Mouse (Mus musculus): ENCODE data around the gene Lrpap1. TPM values are rescaled to one million over a fixed set of nuclear protein-coding genes. Genes with fewer than 3 reads are reported as not detected.

The Lrpap1 gene
- total RNA-seq, 2 experiments from 2014 or later = 128 to 143 TPM

DNA sequence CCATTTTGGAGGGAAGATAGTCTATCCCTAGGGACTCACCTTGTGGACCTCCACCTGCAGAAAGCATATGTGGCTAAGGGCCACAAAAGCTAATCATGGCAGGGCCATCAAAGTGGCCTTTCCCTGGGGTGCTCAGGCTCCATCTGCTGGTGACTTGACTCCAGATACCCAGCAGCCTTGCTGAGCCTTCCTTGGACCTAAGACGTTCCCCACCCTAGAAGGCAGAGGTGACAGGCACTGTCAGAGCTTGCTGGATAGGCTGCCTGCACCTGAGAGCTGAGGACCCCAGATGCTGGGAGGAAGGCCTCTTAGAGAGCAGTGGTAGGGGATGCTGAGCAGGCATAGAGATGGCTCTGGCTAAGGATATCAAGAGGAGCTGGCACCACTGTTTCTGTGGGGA, 25.7 kb upstream of the Lrpap1 start:
- intact Hi-C loops (cut with DNase I) = loop anchor here (5.0 kb wide), 2 partner anchors 74 to 216 kb away; partner anchors contain the start of gene Dok7
- DNase-seq (ENCODE audit: low spot score in 2 of 2) = no peak

DNA sequence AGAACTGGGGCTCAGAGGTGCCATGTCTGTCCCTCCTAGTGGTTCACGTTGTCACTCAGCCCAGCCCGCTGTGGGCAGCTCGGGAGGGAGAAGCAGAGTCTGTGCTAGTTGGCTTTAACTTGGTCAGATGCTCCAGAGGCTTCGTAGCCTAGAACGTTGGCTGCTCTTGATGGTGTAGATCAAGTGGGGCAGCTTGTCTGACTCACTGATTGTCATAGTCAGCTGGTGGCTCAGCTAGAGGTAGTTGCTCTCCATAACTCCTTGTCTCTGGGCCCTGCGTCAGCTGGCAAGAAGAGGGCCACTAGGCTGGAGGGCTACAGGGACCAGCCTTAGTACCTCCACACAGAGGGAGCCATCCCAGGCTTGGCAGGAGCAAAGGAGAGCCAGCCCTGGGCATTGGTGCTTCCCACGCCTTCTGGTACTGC, 24.2 kb upstream of the Lrpap1 start:
- intact Hi-C loops (cut with DNase I) = loop anchor here (1.0 to 5.0 kb wide), 3 partner anchors 8 to 218 kb away; partner anchors contain the start of gene Dok7
- peak in 1 of 2 experiments; percentile 71 for DNase-seq (ENCODE audit: low spot score in 2 of 2)

DNA sequence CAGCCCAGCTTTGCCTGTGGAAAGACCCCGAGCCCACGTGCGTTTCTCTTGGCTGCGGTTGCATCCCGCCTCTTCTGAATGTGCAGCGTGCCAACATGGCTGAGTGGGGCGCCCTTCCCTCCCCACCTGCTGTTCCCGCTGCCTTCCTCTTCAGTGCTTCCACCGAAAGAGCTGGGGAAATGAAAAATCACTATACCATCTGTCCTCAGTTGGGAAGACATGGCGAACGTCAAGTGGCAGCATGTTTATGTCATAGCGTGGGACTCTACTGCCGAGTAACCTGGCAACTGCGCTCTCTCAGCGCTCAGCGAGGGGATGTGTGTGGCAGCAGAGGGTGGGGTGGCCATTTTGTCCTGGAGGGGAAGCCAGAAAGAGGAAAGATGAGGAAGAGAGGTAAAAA, 23.6 kb upstream of the Lrpap1 start:
- intact Hi-C loops (cut with DNase I) = loop anchor here (1.0 kb wide), 1 partner anchor 8 kb away; no protein-coding TSS in a partner anchor
- DNase-seq (ENCODE audit: low spot score in 2 of 2) = peak; percentile 64 to 94

DNA sequence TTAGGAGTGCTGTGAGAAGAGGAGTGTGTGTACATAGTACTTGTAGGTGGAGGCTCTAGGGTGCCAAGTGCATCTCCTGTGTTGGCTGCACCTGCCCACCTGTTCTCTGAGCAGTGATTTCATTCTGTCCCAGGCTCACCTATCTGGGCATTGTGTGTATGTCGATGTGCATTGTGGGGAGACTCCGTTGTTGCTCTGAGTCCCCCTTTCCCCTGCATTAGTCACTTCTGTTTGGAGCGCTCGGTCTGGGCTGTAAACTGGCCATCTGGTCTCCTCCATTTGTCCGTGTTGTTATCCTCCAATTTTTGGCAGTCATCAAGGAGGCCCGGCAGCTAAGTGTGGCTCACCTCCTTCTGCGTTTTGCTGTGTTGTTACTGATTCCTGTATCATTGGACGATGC, 14.5 kb upstream of the Lrpap1 start:
- DNase-seq (ENCODE audit: low spot score in 2 of 2) = peak in 1 of 2 experiments; percentile 42
- intact Hi-C loops (cut with DNase I) = no loop called here

DNA sequence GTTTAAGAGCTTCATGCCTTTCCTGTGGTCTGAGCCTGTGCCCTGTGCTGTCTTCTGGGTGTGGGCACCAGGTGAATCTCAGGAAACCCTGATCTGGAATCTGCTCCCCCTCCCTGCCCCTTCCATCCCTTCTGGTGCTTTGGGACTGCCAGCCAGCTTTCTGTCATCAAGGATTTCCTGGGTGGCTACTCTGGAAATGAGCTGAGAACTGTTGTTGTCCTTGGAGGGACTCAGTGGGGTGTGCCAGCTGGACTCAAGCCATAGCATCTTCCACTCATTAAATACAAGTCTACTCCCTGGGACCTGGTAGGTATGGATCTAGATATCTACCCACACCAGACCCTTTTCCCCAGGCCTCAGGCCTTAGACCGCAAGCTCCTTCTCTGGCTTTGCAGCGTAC, 12.9 kb upstream of the Lrpap1 start:
- no peak for DNase-seq (ENCODE audit: low spot score in 2 of 2)
- intact Hi-C loops (cut with DNase I) = no loop called here

DNA sequence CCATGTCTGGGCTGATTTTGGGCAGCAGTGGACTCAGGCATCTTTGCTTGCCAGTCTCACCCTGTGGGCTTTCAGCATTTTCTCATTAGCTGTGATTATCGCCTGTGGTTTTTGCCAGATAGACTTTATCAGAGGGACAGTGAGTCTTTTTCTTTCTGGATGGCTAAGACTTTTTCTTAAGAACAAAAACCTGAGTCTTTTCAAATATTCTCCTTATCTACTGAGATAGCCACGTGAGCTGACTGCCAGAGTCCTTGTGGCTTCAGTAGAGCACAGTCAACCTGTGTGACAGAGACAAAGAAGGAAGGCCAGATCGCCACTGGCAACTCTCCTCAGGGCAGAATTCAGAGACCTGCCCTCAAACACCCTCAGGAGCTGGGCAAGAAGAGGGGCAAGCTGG, 12.1 kb upstream of the Lrpap1 start:
- intact Hi-C loops (cut with DNase I) = no loop called here
- no peak for DNase-seq (ENCODE audit: low spot score in 2 of 2)

DNA sequence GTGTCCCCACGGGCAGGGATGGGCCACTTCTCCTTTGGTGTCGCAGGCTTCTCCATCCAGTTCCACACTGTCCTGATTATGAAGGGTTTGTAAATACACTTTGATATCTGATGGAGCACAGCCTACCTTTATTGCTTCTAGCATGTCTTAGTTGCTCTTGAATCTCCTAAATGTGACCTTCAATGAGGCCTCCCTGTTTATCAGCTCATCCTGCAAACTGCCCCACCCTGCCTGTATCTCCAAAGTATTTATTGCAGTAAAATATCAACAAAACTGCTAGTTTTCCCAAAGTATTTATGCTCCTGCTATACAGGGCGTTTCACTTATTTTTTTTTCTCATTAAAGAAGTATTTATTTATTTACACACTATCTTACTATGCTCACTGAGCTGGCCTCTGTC, 10.4 kb upstream of the Lrpap1 start:
- intact Hi-C loops (cut with DNase I) = no loop called here
- DNase-seq (ENCODE audit: low spot score in 2 of 2) = no peak

DNA sequence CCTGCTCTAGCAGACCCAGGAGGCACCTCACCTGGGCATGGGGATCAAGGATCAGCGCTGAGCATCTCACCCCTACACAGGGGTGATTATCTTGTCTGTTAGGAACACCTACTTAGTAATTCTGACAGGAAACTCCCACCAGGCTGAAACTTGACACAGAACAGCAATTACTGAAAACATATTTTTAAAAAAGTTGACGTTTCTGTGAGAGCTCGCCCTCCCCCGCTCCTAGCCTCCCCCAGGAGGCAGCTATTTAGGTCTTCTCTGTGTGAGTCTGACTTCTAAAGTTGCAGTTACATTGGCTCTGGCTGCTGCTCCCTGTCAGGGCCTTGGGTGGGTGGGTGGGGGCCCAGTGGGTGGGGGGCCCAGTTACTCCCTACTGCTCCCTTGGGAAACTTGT, 6.9 kb upstream of the Lrpap1 start:
- DNase-seq (ENCODE audit: low spot score in 2 of 2) = peak; percentile 50 to 84
- intact Hi-C loops (cut with DNase I) = no loop called here

DNA sequence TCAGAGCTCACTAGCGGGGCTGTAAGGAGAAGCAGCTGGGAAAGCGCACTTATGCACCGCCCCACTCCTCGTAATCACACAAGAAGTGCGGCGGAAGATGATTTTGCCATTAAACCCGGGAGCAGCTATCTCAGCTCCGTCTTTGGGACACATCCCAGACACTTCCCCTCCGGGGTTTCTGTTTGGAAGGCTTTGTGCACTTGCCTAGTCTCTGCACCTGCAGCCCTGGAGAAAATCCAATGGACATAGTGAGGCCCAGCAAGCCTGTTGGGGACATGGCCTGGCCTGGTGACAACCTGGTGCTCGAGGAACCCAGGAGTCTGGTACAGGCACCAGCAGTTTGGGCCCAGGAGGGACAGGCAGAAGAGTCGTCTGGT, 344 bp upstream of the Lrpap1 start:
- DNase-seq (ENCODE audit: low spot score in 2 of 2) = no peak
- intact Hi-C loops (cut with DNase I) = no loop called here

DNA sequence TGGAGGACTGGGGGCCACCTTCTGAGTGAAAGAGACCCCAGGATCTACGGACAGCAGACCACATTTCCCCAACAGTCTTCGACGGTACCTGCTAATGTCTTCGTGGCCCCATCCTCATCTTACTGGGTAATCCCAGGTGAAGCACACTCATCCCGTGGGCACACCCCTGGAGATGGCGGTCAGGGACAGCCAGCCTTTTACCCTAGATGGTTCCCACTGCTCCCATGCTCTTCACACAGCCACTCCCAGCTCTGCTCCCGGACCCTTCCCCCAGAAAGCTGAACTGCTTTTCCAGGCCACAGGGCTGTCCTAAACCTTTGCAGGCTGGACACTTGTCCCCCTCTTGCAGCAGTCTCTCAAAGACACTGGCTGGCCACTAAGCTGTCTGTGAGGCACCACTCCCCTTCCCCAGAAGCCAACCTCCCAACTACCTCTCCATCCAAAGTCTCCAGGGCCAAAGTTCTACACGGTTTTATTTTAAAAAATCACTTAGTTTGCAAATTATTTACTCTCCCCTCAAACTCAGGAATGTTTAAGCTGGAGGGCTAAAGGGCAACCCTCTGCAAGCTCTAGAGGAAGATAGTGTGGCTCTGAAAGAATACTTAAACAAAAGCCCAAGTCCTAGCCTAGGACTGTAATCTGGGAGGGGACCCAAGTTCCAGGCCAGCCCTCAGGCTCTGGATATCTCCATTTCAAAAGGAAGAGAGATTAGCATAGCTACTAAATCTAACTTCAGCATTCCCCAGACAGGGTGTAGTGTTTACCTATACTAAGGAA, 1.2 kb downstream of the Lrpap1 start:
- no peak for DNase-seq (ENCODE audit: low spot score in 2 of 2)
- intact Hi-C loops (cut with DNase I) = no loop called here

DNA sequence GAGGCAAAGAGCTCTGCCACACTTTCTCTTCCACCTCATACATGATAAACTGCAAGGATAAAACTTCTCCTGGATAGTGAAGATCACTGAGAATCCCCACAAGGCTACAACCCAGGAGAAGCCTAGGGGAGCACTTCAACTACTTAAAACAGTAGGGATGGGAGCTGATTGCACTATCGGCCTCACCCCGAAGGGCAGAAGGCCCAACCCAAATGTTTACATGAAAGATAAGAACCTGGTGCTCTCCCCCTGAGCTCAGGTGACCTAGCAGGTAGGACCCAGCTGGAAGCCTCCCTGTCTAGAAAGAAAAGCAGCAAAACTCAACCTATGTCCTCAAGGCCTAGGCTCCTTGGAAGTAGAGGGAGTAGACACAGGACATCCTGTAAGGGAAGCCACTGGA, 2.0 kb downstream of the Lrpap1 start:
- no peak for DNase-seq (ENCODE audit: low spot score in 2 of 2)
- intact Hi-C loops (cut with DNase I) = no loop called here

DNA sequence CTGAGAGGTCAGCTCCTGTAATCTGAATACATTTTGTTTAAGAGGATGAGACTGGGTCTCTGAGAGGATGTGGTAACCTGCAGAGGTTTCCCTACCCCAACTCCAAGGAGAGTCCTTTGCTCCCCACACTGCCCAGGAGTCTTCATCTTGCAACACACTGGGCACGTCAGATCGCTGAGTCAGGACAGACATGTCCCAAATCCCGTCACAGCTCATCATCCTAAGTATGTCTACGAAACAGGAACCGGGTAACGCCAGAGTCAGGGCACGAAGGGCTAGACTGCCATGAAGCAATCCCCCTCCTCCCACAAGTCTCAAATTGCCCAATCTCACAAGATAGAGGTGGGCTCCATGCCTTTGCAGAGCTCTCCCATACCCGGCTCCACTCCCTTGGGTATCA, 2.5 kb downstream of the Lrpap1 start:
- intact Hi-C loops (cut with DNase I) = no loop called here
- DNase-seq (ENCODE audit: low spot score in 2 of 2) = no peak

DNA sequence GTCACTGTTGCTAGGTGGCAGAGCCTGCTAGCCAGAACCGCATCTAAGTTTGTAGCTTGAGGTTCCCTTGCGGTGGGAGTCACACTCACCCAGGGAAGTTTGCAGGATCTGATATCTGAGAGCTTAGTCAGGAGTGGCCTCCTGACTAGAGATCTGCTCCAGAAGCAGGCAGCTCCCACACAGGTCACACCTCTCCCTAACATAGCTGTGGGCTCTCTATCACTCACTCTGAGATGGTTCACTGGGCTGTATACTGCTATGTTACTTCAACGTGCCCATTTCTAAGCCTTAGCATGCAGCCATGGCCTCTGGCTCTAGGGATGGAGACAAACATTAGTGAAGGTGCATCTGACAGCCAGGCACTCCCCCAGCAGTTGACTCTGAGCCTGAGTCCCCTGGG, 13.9 kb downstream of the Lrpap1 start:
- intact Hi-C loops (cut with DNase I) = no loop called here
- DNase-seq (ENCODE audit: low spot score in 2 of 2) = no peak

DNA sequence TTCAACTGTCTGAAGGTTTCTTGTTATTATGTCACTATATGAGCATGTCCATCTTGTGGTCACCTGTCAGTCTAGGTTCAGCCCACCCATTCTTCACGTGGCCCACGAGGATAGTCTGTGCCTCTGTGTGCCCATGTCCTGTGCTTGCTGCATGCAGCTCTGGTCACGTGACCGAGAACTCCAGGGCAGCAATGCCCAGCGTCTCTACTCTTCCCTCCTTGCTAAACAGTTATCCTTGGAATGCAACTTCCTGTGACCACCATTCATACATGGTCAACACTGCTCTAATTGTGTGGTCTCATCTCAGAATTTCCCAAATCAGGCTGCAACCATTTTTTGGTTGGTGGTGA, 16.0 kb downstream of the Lrpap1 start:
- no peak for DNase-seq (ENCODE audit: low spot score in 2 of 2)

DNA sequence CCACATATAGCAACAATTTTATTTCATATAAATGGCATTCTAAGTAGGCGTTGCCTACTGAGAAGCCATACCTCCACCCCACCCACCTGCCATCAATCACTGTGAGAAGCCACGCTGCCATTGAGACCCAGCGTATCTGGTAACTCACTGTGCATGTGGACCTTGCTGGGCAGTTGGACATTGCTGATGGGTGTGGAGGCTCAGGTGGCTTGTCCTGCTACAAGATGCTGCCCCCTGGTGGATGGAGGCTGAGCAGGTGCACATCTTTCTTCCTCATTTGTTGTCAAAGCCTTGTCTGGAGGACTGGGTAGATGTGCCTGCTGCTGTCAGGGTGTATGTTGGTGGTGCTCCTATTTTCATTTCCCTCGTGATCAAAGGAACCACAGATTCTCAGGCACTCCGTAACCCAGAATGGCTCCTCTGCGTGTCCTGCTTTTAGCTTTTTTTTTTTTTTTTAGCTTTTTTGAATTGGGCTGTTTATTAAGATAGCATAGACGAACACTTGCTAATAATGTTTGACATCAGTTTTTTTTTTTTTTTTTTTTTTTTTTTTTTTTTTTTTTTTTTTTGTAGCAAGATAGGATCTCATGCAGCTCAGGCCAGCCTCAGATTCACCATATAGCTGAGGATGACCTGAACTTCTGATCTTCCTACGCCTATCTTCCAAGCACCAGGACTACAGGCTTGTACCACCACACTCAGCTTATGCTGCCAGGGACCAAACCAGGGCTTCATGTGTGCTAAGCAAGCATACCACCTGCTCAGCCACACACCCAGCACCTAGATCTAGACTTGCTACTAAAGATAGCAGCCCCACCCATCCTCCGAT, 16.6 kb downstream of the Lrpap1 start:
- peak; percentile 56 to 69 for DNase-seq (ENCODE audit: low spot score in 2 of 2)
- intact Hi-C loops (cut with DNase I) = no loop called here

More for the DNA sequence above, 16.0 kb downstream of the Lrpap1 start:
- intact Hi-C loops (cut with DNase I) = no loop called here

DNA sequence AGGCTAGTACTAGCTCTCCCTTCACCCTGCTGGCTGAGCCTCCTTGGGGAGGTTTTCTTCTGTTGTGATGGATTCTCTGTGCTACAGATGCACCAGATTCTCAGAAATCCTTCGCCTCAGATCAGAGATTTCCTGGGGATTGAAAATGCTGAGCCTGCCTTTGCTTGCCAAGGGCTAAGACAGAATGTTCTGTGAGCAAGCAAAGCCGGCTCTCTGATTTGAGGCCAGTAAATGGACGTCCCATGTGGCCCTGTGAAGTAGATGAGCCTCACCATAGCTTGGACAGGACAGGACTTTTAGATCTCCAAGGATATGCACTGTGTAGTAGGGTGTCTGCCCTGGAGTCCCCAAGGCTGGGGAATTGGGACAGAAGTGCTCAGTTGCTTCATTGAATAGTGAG, 20.7 kb downstream of the Lrpap1 start:
- intact Hi-C loops (cut with DNase I) = no loop called here
- no peak for DNase-seq (ENCODE audit: low spot score in 2 of 2)

DNA sequence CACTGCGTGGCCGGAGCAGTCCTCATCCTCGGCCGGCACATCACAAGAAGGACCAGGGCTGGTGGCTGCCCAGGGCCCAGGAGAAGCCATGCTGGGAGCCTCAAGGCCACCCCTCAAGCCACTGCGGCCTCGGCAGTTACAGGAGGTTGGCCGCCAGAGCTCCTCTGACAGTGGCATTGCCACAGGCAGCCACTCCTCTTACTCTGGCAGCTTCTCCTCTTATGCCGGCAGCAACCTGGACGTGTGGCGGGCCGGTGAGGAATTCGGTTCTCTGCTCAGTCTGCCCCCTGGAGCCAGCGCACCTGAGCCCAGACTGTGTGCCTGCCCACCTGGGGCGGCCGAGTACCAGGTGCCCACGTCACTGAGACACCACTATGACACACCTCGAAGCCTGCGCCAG, 26.5 kb downstream of the Lrpap1 start:
- DNase-seq (ENCODE audit: low spot score in 2 of 2) = no peak
- intact Hi-C loops (cut with DNase I) = no loop called here

DNA sequence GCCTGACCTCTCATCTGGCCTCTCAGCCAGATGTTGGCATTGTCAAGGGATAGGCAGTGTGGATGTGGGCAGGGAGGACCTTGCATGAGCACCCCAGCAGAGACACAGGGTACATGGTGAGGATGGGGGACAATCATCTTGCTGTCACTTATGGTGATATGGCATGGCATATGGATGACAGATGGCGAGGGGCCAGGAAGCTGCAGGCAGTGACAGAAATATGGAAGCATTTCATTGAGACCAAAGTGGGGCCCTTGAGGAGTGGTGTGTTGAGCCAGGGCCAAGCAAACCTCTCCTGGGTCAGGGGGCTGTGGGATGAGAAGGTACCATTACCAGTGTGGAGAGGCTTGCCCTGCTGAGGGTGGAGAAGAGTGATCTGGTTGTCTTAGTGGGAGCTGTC, 29.2 kb downstream of the Lrpap1 start:
- DNase-seq (ENCODE audit: low spot score in 2 of 2) = no peak
- intact Hi-C loops (cut with DNase I) = no loop called here

DNA sequence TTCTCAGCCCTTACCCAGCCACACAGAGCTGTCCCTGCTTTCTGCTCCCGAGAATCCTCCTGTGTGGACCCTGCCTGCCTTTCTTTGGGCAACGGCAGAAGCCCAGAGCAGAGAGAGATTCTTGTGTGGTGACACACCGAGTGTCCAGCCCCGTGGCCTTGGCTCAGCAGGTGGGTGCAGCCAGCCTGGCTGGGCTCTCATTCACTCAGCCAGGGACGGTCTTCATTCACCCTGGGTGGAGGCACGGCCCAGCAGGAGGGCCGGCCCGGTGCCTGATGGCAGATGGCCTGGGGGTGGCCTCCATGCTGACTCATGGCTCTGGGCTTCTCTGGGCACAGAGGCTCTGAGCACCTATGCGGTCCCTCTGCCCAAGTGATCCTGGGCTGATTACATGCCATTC, 31.6 kb downstream of the Lrpap1 start:
- DNase-seq (ENCODE audit: low spot score in 2 of 2) = no peak
- intact Hi-C loops (cut with DNase I) = no loop called here

DNA sequence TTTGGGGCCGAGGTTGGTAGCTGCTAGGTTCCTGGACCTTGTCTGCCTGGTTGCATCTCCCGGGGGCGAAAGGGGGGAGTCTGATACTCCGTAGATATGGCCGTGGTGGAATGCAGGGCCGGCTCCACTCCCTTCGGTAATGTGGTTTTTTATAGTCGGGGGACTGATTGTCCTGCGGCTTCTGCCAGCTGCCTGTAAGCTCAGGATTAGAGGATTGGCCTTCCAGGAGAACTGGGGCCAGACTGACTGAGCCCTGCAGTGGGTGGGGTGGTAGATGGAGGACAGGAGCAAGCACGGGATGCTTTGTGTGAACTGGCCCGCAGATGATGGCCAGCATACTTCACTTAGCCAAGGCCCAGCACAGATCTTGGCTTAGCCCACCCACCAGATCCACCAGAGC, 32.3 kb downstream of the Lrpap1 start:
- DNase-seq (ENCODE audit: low spot score in 2 of 2) = no peak
- intact Hi-C loops (cut with DNase I) = no loop called here

DNA sequence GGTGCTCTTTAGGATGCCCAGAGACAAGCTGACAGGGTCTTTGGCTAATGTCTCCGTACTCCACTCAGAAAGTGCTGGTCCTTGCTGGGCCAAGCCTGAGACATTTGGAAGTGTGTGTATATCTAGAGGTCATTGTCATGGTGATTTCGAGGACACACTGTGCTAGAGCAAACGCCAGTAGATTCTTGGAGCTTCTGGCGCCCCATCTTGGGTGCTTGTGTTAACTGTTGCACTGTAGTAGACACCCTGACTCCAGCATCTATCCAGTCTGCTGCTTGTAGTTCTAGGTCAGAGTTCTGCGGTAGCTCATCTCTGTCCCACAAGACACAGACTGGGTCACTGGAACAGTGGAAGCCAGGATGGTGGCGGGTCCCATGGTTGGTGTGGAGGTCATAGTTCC, 33.7 kb downstream of the Lrpap1 start:
- intact Hi-C loops (cut with DNase I) = no loop called here
- no peak for DNase-seq (ENCODE audit: low spot score in 2 of 2)
